Mouse (Mus musculus) thymus, postnatal 14 days (tissue): Measurements from ENCODE around the gene Mical2.

Source experiments
- DNase-seq: peaks from one replicate; pipeline ENCODE4 v3.0.0; 2021

Mical2 gene

GRCm38 (mm10) chr7:112371387-112371786 is 145.7 kb downstream of the Mical2 start:
- no peak for DNase-seq

GRCm38 (mm10) chr7:112374035-112374434 is 148.4 kb downstream of the Mical2 start:
- DNase-seq = no peak

GRCm38 (mm10) chr7:112375062-112375461 is 149.4 kb downstream of the Mical2 start:
- DNase-seq = peak; percentile 67

GRCm38 (mm10) chr7:112375900-112376299 is 150.2 kb downstream of the Mical2 start:
- DNase-seq = no peak

GRCm38 (mm10) chr7:112376611-112377010 is 151.0 kb downstream of the Mical2 start:
- DNase-seq = no peak

GRCm38 (mm10) chr7:112377314-112377713 is 151.7 kb downstream of the Mical2 start:
- DNase-seq = peak; percentile 66

- DNase-seq = no peak
These were observed 152.4 kb downstream of the Mical2 start for GRCm38 (mm10) chr7:112378056-112378455.

GRCm38 (mm10) chr7:112378476-112378875 is 152.8 kb downstream of the Mical2 start:
- no peak for DNase-seq

GRCm38 (mm10) chr7:112386521-112386920 is 160.9 kb downstream of the Mical2 start:
- no peak for DNase-seq

- DNase-seq = no peak
These were observed 162.2 kb downstream of the Mical2 start for GRCm38 (mm10) chr7:112387876-112388275.

GRCm38 (mm10) chr7:112388363-112388875 is 162.8 kb downstream of the Mical2 start:
- no peak for DNase-seq

- no peak for DNase-seq
These were observed 164.1 kb downstream of the Mical2 start for GRCm38 (mm10) chr7:112389611-112390251.

GRCm38 (mm10) chr7:112390252-112390936 is 164.7 kb downstream of the Mical2 start:
- no peak for DNase-seq

GRCm38 (mm10) chr7:112390937-112391605 is 165.4 kb downstream of the Mical2 start:
- DNase-seq = no peak

- no peak for DNase-seq
These were observed 172.1 kb downstream of the Mical2 start for GRCm38 (mm10) chr7:112397786-112398185.

GRCm38 (mm10) chr7:112399425-112400170 is 173.9 kb downstream of the Mical2 start:
- DNase-seq = no peak

- peak; percentile 64 for DNase-seq
These were observed 174.5 kb downstream of the Mical2 start for GRCm38 (mm10) chr7:112400175-112400574.

GRCm38 (mm10) chr7:112405061-112405460 is 179.4 kb downstream of the Mical2 start:
- no peak for DNase-seq

GRCm38 (mm10) chr7:112405578-112405977 is 179.9 kb downstream of the Mical2 start:
- no peak for DNase-seq

- DNase-seq = no peak
These were observed 181.9 kb downstream of the Mical2 start for GRCm38 (mm10) chr7:112407597-112407996.

GRCm38 (mm10) chr7:112409991-112410390 is 184.3 kb downstream of the Mical2 start:
- no peak for DNase-seq

GRCm38 (mm10) chr7:112413286-112413685 is 187.6 kb downstream of the Mical2 start:
- DNase-seq = no peak

GRCm38 (mm10) chr7:112416058-112416526 is 190.4 kb downstream of the Mical2 start:
- DNase-seq = peak; percentile 23
